Mouse (Mus musculus): Measurements from ENCODE around the gene Mast4. TPM values are rescaled to one million over a fixed set of nuclear protein-coding genes. Genes with fewer than 3 reads are reported as not detected.

Gene Mast4
- polyA plus RNA-seq, 1 experiment from 2014 or later: 31.8 TPM

DNA sequence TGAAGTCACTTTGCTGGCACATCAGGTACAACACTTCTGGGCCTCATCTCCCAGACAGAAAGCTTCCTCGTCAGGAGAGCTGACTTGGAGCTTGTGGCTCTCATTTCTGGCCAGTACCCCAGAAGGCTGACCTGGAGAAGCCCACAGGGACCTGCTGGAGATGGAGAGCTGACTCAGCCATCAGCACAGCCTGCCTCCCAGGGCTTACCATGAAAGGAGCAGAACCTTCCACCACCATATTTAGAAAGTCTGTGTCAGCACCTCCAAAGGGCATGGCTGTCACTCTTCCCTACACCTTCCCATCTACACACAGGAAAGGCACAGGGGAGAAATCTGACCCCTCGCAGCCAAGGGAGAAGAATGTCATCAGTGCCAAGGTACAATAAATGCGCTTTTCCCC, 385.3 kb downstream of the Mast4 start:
- no peak overlapping the region for H3K9ac ChIP-seq
- no peaks in the 10 kb centered on the region for H3K36me3 ChIP-seq
- WGBS: 68% methylated on average over 3 of the region's 3 CpGs
- H3K27me3 ChIP-seq: no peaks in the 10 kb centered on the region
- no peak overlapping the region for H3K4me2 ChIP-seq
- H3K4me1 ChIP-seq: no peaks in the 10 kb centered on the region
- H3K4me3 ChIP-seq: no peak overlapping the region
- no peaks in the 10 kb centered on the region for H3K9me3 ChIP-seq
- H3K27ac ChIP-seq: no peak overlapping the region
- ATAC-seq (ENCODE audit: borderline replicate concordance, extremely low read depth, low FRiP score, low TSS enrichment): no peak

- H3K27me3 ChIP-seq: no peaks in the 10 kb centered on the region
- no peak overlapping the region for H3K9ac ChIP-seq
- no peaks in the 10 kb centered on the region for H3K36me3 ChIP-seq
- H3K9me3 ChIP-seq: no peaks in the 10 kb centered on the region
- no peaks in the 10 kb centered on the region for H3K4me1 ChIP-seq
- no peak overlapping the region for H3K4me2 ChIP-seq
- H3K4me3 ChIP-seq: no peak overlapping the region
- 49% methylated on average over 2 of the region's 2 CpGs for WGBS
- no peak for ATAC-seq (ENCODE audit: borderline replicate concordance, extremely low read depth, low FRiP score, low TSS enrichment)
- no peak overlapping the region for H3K27ac ChIP-seq
These were observed 386.8 kb downstream of the Mast4 start for GRCm38 (mm10) chr13:102947546-102947945.

GRCm38 (mm10) chr13:102946024-102946821, 388.1 kb downstream of the Mast4 start:
- Histone ChIP-seq H3K9ac (no peak overlapping the region), H3K36me3 (no peaks in the 10 kb centered on the region), H3K27ac (no peak overlapping the region), H3K4me3 (no peak overlapping the region), H3K4me1 (no peaks in the 10 kb centered on the region), H3K4me2 (no peak overlapping the region), H3K27me3 (no peaks in the 10 kb centered on the region), H3K9me3 (no peaks in the 10 kb centered on the region)
- no peak for ATAC-seq (ENCODE audit: borderline replicate concordance, extremely low read depth, low FRiP score, low TSS enrichment)
- WGBS: 63% methylated on average over 13 of the region's 13 CpGs

- no peaks in the 10 kb centered on the region for H3K9me3 ChIP-seq
- no peak overlapping the region for H3K4me3 ChIP-seq
- WGBS: 90% methylated on average over 7 of the region's 7 CpGs
- no peaks in the 10 kb centered on the region for H3K27me3 ChIP-seq
- H3K27ac ChIP-seq: no peak overlapping the region
- no peaks in the 10 kb centered on the region for H3K4me1 ChIP-seq
- no peak for ATAC-seq (ENCODE audit: borderline replicate concordance, extremely low read depth, low FRiP score, low TSS enrichment)
- H3K9ac ChIP-seq: no peak overlapping the region
- H3K4me2 ChIP-seq: no peak overlapping the region
- H3K36me3 ChIP-seq: no peaks in the 10 kb centered on the region
These were observed 388.8 kb downstream of the Mast4 start for GRCm38 (mm10) chr13:102945450-102945849.

DNA sequence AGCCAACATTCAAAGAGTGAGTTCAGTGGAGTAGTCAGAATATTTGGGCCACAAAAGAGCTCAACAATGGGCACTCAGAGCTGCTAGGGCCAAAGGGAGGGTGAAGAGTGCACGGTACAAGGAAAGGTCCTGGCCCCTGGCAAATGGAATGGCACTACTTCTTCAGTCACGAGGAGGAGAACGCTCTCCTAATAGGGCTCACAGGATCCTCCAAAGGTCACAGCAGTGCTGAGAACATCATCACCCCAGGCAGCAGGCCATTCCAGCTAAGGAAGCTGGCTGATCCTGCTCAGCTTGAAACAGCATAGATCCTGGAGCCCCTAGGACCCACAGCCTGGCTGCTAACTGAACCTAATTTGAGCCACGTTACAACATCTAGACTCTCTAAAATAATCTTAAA, 389.8 kb downstream of the Mast4 start:
- Histone ChIP-seq H3K4me1 (no peaks in the 10 kb centered on the region), H3K27ac (no peak overlapping the region), H3K9ac (no peak overlapping the region), H3K4me2 (no peak overlapping the region), H3K4me3 (no peak overlapping the region), H3K9me3 (no peaks in the 10 kb centered on the region), H3K36me3 (no peaks in the 10 kb centered on the region), H3K27me3 (no peaks in the 10 kb centered on the region)
- WGBS: 76% methylated on average over 4 of the region's 4 CpGs
- ATAC-seq (ENCODE audit: borderline replicate concordance, extremely low read depth, low FRiP score, low TSS enrichment): no peak

GRCm38 (mm10) chr13:102942557-102942956, 391.7 kb downstream of the Mast4 start:
- Histone ChIP-seq H3K9me3 (no peaks in the 10 kb centered on the region), H3K9ac (no peak overlapping the region)
- no peak for ATAC-seq (ENCODE audit: borderline replicate concordance, extremely low read depth, low FRiP score, low TSS enrichment)

DNA sequence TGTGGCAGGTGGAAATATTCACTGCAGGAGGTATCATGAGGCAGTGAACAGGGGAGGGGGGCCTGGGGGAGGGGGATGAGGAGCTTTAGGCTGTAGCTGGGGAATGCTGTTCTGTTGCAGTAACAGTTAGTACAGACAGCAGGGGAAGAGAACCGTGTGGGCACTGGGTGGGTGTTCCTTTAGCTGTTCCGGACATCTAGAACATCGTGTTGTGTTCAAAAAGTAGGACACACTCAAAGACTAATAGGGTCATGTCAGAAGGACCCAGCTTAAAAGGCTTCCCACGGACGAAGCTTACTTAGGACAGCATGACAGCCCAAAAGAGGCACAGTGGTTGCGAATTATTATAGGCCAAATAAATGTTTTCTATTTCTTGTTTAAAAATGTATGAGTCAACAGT, 393.8 kb downstream of the Mast4 start:
- Histone ChIP-seq H3K4me1 (no peaks in the 10 kb centered on the region), H3K9ac (no peak overlapping the region), H3K36me3 (no peaks in the 10 kb centered on the region), H3K4me3 (no peak overlapping the region), H3K4me2 (no peak overlapping the region), H3K27me3 (no peaks in the 10 kb centered on the region), H3K27ac (no peak overlapping the region), H3K9me3 (no peaks in the 10 kb centered on the region)
- WGBS: 87% methylated on average over 6 of the region's 6 CpGs
- no peak for ATAC-seq (ENCODE audit: borderline replicate concordance, extremely low read depth, low FRiP score, low TSS enrichment)

More at GRCm38 (mm10) chr13:102942557-102942956, 391.7 kb downstream of the Mast4 start:
- Histone ChIP-seq H3K36me3 (no peaks in the 10 kb centered on the region), H3K27me3 (no peaks in the 10 kb centered on the region), H3K4me1 (no peaks in the 10 kb centered on the region), H3K4me2 (no peak overlapping the region), H3K4me3 (no peak overlapping the region), H3K27ac (no peak overlapping the region)
- WGBS: 74% methylated on average over 2 of the region's 2 CpGs

- no peak overlapping the region for H3K4me3 ChIP-seq
- H3K9ac ChIP-seq: no peak overlapping the region
- H3K27ac ChIP-seq: no peak overlapping the region
- ATAC-seq (ENCODE audit: borderline replicate concordance, extremely low read depth, low FRiP score, low TSS enrichment): no peak
- H3K9me3 ChIP-seq: no peaks in the 10 kb centered on the region
- 89% methylated on average over 2 of the region's 2 CpGs for WGBS
- no peaks in the 10 kb centered on the region for H3K4me1 ChIP-seq
- no peak overlapping the region for H3K4me2 ChIP-seq
- H3K36me3 ChIP-seq: no peaks in the 10 kb centered on the region
- no peaks in the 10 kb centered on the region for H3K27me3 ChIP-seq
These were observed 398.1 kb downstream of the Mast4 start for GRCm38 (mm10) chr13:102936233-102936632.

GRCm38 (mm10) chr13:102935788-102936187, 398.5 kb downstream of the Mast4 start:
- no peak overlapping the region for H3K9ac ChIP-seq

DNA sequence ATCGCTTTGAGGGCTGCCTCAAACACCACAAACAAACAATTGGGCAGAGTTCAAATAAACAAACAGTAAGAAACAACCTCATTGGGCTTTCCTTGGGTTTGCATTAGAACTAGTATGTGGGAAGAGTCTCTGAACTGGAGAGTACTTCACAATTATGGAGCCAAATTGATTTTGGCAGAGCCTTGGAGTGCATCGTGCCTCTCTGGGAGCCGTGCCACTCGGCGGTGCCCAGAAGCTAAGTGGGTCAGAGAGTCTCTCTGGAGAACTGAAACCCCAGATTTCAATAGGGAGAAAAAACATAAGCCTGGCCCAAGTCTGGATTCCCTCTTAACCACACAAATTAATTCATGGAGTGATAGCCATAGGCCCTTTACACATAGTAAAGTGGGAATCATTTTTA, 400.6 kb downstream of the Mast4 start:
- Histone ChIP-seq H3K4me2 (no peak overlapping the region), H3K27ac (no peak overlapping the region), H3K4me3 (no peak overlapping the region), H3K9me3 (no peaks in the 10 kb centered on the region), H3K4me1 (no peaks in the 10 kb centered on the region), H3K27me3 (no peaks in the 10 kb centered on the region), H3K9ac (no peak overlapping the region), H3K36me3 (no peaks in the 10 kb centered on the region)
- ATAC-seq (ENCODE audit: borderline replicate concordance, extremely low read depth, low FRiP score, low TSS enrichment): no peak
- 76% methylated on average over 5 of the region's 5 CpGs for WGBS

More at GRCm38 (mm10) chr13:102935788-102936187, 398.5 kb downstream of the Mast4 start:
- Histone ChIP-seq H3K36me3 (no peaks in the 10 kb centered on the region), H3K4me3 (no peak overlapping the region), H3K27ac (no peak overlapping the region), H3K27me3 (no peaks in the 10 kb centered on the region), H3K4me1 (no peaks in the 10 kb centered on the region), H3K9me3 (no peaks in the 10 kb centered on the region), H3K4me2 (no peak overlapping the region)
- no peak for ATAC-seq (ENCODE audit: borderline replicate concordance, extremely low read depth, low FRiP score, low TSS enrichment)
- WGBS: 74% methylated on average over 3 of the region's 3 CpGs

DNA sequence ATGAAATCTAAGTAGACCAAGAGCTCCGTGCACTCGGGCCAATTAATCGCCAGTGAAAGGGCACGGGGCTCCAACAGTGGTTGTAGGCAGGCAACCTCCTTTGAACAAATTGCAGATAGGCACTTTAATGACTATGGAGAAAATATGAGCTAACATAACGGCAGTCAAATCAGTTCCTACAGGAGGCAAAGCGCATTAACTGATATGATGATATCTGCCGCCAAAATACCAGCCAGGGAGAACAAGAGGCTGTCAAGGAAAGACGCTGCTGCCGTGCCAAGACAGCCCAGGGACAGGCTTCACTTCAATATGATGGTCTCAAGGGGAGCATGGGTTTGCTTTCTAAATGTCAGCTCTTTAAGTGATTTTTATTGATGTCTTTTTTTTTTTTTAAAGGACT, 401.9 kb downstream of the Mast4 start:
- Histone ChIP-seq H3K4me2 (no peak overlapping the region), H3K36me3 (no peaks in the 10 kb centered on the region), H3K4me3 (no peak overlapping the region), H3K27me3 (no peaks in the 10 kb centered on the region), H3K9me3 (no peaks in the 10 kb centered on the region), H3K27ac (no peak overlapping the region), H3K4me1 (no peaks in the 10 kb centered on the region), H3K9ac (no peak overlapping the region)
- ATAC-seq (ENCODE audit: borderline replicate concordance, extremely low read depth, low FRiP score, low TSS enrichment): no peak
- 73% methylated on average over 9 of the region's 9 CpGs for WGBS

GRCm38 (mm10) chr13:102931951-102932350, 402.3 kb downstream of the Mast4 start:
- no peak for ATAC-seq (ENCODE audit: borderline replicate concordance, extremely low read depth, low FRiP score, low TSS enrichment)
- Histone ChIP-seq H3K9ac (no peak overlapping the region), H3K9me3 (no peaks in the 10 kb centered on the region), H3K4me2 (no peak overlapping the region), H3K36me3 (no peaks in the 10 kb centered on the region), H3K4me3 (no peak overlapping the region), H3K4me1 (no peaks in the 10 kb centered on the region), H3K27ac (no peak overlapping the region), H3K27me3 (no peaks in the 10 kb centered on the region)
- WGBS: 91% methylated on average over 1 of the region's 1 CpGs
